Mouse (Mus musculus): Measurements from ENCODE around the gene Ccdc22. TPM values are rescaled to one million over a fixed set of nuclear protein-coding genes. Genes with fewer than 3 reads are reported as not detected.
A peak's percentile ranks its signal among the peaks of the same experiment; 100 is the strongest.

Ccdc22 gene
- total RNA-seq, 1 experiment, result 19.5 TPM

GRCm38 (mm10) chrX:7572466-7572865 is 32.9 kb downstream of the Ccdc22 start:
- Histone ChIP-seq H3K4me3 (ENCODE audit: insufficient read depth in 1 of 2, low read depth in 1 of 2, low read length in 2 of 2, poor library complexity in 1 of 2, severe bottlenecking in 1 of 2) (peak overlapping the region in 1 of 2 experiments; percentile 85; a peak in 2 of 4 replicates), H3K9ac (ENCODE audit: insufficient read depth, low read depth, low read length, poor library complexity, severe bottlenecking) (peak overlapping the region; percentile 94; the same call in 1 of the 2 replicates)
- in situ Hi-C loops (cut with MboI; ENCODE audit: low sequenced_read_pairs in 2 of 2, unreplicated experiment in 2 of 2), result loop anchor here in 1 of 2 experiments (25.0 kb wide), 1 partner anchor 110 kb away; no protein-coding TSS in a partner anchor

GRCm38 (mm10) chrX:7571565-7572136 is 33.7 kb downstream of the Ccdc22 start:
- Histone ChIP-seq H3K9ac (ENCODE audit: insufficient read depth, low read depth, low read length, poor library complexity, severe bottlenecking) (peak overlapping the region; percentile 52; the same call in 1 of the 2 replicates), H3K4me3 (ENCODE audit: insufficient read depth in 1 of 2, low read depth in 1 of 2, low read length in 2 of 2, poor library complexity in 1 of 2, severe bottlenecking in 1 of 2) (peak overlapping the region in 1 of 2 experiments; percentile 85; a peak in 1 of 4 replicates), H3K9me3 (ENCODE audit: control insufficient read depth, insufficient read depth, low read depth, low read length) (no peaks in the 10 kb centered on the region), H3K27ac (ENCODE audit: insufficient read depth, low read depth, low read length, poor library complexity, severe bottlenecking) (no peak overlapping the region), H3K4me1 (ENCODE audit: control insufficient read depth in 2 of 2, insufficient read depth in 2 of 2, low read length in 2 of 2, poor library complexity in 1 of 2) (peaks cover 0 to 11% of the 10 kb centered on the region in 2 experiments; a peak in 1 of 4 replicates), H3K36me3 (ENCODE audit: control insufficient read depth, insufficient read depth, low read length, poor library complexity, severe bottlenecking) (peaks cover 2% of the 10 kb centered on the region; the same call in 1 of the 2 replicates)
- in situ Hi-C loops (cut with MboI; ENCODE audit: low sequenced_read_pairs in 2 of 2, unreplicated experiment in 2 of 2), result loop anchor here in 1 of 2 experiments (25.0 kb wide), 1 partner anchor 109 kb away; no protein-coding TSS in a partner anchor
- DNase-seq (ENCODE audit: low read depth, low spot score), result no peak
- TF ChIP-seq ZC3H11A (IDR thresholded peaks at IDR 0.05; ENCODE audit: borderline replicate concordance, low read depth, low read length) (no peak), MAFK (IDR thresholded peaks at IDR 0.05; ENCODE audit: insufficient read depth, low read depth, low read length) (no peak), CHD2 (IDR thresholded peaks at IDR 0.05; ENCODE audit: low read depth, low read length) (no peak), HCFC1 (IDR thresholded peaks at IDR 0.05; ENCODE audit: borderline replicate concordance, insufficient read depth, low read length) (no peak), ZNF384 (IDR thresholded peaks at IDR 0.05; ENCODE audit: low read depth, low read length) (no peak)

More at GRCm38 (mm10) chrX:7572466-7572865, 32.9 kb downstream of the Ccdc22 start:
- no peak for DNase-seq (ENCODE audit: low read depth, low spot score)
- H3K36me3 ChIP-seq (ENCODE audit: control insufficient read depth, insufficient read depth, low read length, poor library complexity, severe bottlenecking), result peaks cover 2% of the 10 kb centered on the region; the same call in 1 of the 2 replicates
- peaks cover 0 to 11% of the 10 kb centered on the region in 2 experiments; a peak in 1 of 4 replicates for H3K4me1 ChIP-seq (ENCODE audit: control insufficient read depth in 2 of 2, insufficient read depth in 2 of 2, low read length in 2 of 2, poor library complexity in 1 of 2)
- no peaks in the 10 kb centered on the region for H3K9me3 ChIP-seq (ENCODE audit: control insufficient read depth, insufficient read depth, low read depth, low read length)
- TF ChIP-seq HCFC1 (IDR thresholded peaks at IDR 0.05; ENCODE audit: borderline replicate concordance, insufficient read depth, low read length) (no peak), ZC3H11A (IDR thresholded peaks at IDR 0.05; ENCODE audit: borderline replicate concordance, low read depth, low read length) (no peak), CHD2 (IDR thresholded peaks at IDR 0.05; ENCODE audit: low read depth, low read length) (no peak), MAFK (IDR thresholded peaks at IDR 0.05; ENCODE audit: insufficient read depth, low read depth, low read length) (no peak), ZNF384 (IDR thresholded peaks at IDR 0.05; ENCODE audit: low read depth, low read length) (no peak)
- no peak overlapping the region for H3K27ac ChIP-seq (ENCODE audit: insufficient read depth, low read depth, low read length, poor library complexity, severe bottlenecking)

GRCm38 (mm10) chrX:7570481-7571175 is 34.7 kb downstream of the Ccdc22 start:
- H3K27ac ChIP-seq (ENCODE audit: insufficient read depth, low read depth, low read length, poor library complexity, severe bottlenecking), result no peak overlapping the region
- no peak for DNase-seq (ENCODE audit: low read depth, low spot score)
- no peak for TF ChIP-seq ZC3H11A (IDR thresholded peaks at IDR 0.05; ENCODE audit: borderline replicate concordance, low read depth, low read length)
- no peak for TF ChIP-seq CHD2 (IDR thresholded peaks at IDR 0.05; ENCODE audit: low read depth, low read length)
- no peak for TF ChIP-seq ZNF384 (IDR thresholded peaks at IDR 0.05; ENCODE audit: low read depth, low read length)
- no peak for TF ChIP-seq MAFK (IDR thresholded peaks at IDR 0.05; ENCODE audit: insufficient read depth, low read depth, low read length)
- no peak for TF ChIP-seq HCFC1 (IDR thresholded peaks at IDR 0.05; ENCODE audit: borderline replicate concordance, insufficient read depth, low read length)
- no peak overlapping the region for H3K4me3 ChIP-seq (ENCODE audit: insufficient read depth in 1 of 2, low read depth in 1 of 2, low read length in 2 of 2, poor library complexity in 1 of 2, severe bottlenecking in 1 of 2)
- H3K36me3 ChIP-seq (ENCODE audit: control insufficient read depth, insufficient read depth, low read length, poor library complexity, severe bottlenecking), result peaks cover 2% of the 10 kb centered on the region; the same call in 1 of the 2 replicates
- peaks cover 0 to 11% of the 10 kb centered on the region in 2 experiments; a peak in 1 of 4 replicates for H3K4me1 ChIP-seq (ENCODE audit: control insufficient read depth in 2 of 2, insufficient read depth in 2 of 2, low read length in 2 of 2, poor library complexity in 1 of 2)
- H3K9ac ChIP-seq (ENCODE audit: insufficient read depth, low read depth, low read length, poor library complexity, severe bottlenecking), result no peak overlapping the region
- in situ Hi-C loops (cut with MboI; ENCODE audit: low sequenced_read_pairs in 2 of 2, unreplicated experiment in 2 of 2), result loop anchor here in 1 of 2 experiments (25.0 kb wide), 1 partner anchor 108 kb away; no protein-coding TSS in a partner anchor
- H3K9me3 ChIP-seq (ENCODE audit: control insufficient read depth, insufficient read depth, low read depth, low read length), result no peaks in the 10 kb centered on the region

- peaks cover 0 to 9% of the 10 kb centered on the region in 2 experiments; a peak in 1 of 4 replicates for H3K4me1 ChIP-seq (ENCODE audit: control insufficient read depth in 2 of 2, insufficient read depth in 2 of 2, low read length in 2 of 2, poor library complexity in 1 of 2)
- no peak for TF ChIP-seq MAFK (IDR thresholded peaks at IDR 0.05; ENCODE audit: insufficient read depth, low read depth, low read length)
- no peak for TF ChIP-seq CHD2 (IDR thresholded peaks at IDR 0.05; ENCODE audit: low read depth, low read length)
- TF ChIP-seq HCFC1 (IDR thresholded peaks at IDR 0.05; ENCODE audit: borderline replicate concordance, insufficient read depth, low read length), result no peak
- TF ChIP-seq ZC3H11A (IDR thresholded peaks at IDR 0.05; ENCODE audit: borderline replicate concordance, low read depth, low read length), result no peak
- no peak for TF ChIP-seq ZNF384 (IDR thresholded peaks at IDR 0.05; ENCODE audit: low read depth, low read length)
- no peak overlapping the region for H3K9ac ChIP-seq (ENCODE audit: insufficient read depth, low read depth, low read length, poor library complexity, severe bottlenecking)
- no peaks in the 10 kb centered on the region for H3K9me3 ChIP-seq (ENCODE audit: control insufficient read depth, insufficient read depth, low read depth, low read length)
- no peak overlapping the region for H3K4me3 ChIP-seq (ENCODE audit: insufficient read depth in 1 of 2, low read depth in 1 of 2, low read length in 2 of 2, poor library complexity in 1 of 2, severe bottlenecking in 1 of 2)
- DNase-seq (ENCODE audit: low read depth, low spot score), result no peak
- no peak overlapping the region for H3K27ac ChIP-seq (ENCODE audit: insufficient read depth, low read depth, low read length, poor library complexity, severe bottlenecking)
- in situ Hi-C loops (cut with MboI; ENCODE audit: low sequenced_read_pairs in 2 of 2, unreplicated experiment in 2 of 2), result loop anchor here in 1 of 2 experiments (25.0 kb wide), 1 partner anchor 105 kb away; no protein-coding TSS in a partner anchor
- no peaks in the 10 kb centered on the region for H3K36me3 ChIP-seq (ENCODE audit: control insufficient read depth, insufficient read depth, low read length, poor library complexity, severe bottlenecking)
Observed at GRCm38 (mm10) chrX:7567491-7567890, 37.8 kb downstream of the Ccdc22 start.
